Mouse (Mus musculus) E14TG2a.4 (cell line): ENCODE measurements around the gene Runx3.
A peak's percentile ranks its signal among the peaks of the same experiment; 100 is the strongest.

Experiments
- H3K27me3 ChIP-seq: 2 replicates; pipeline ENCODE4 v1.6.1; 2014; ENCODE audit warnings: low read length, control low read depth; ENCODE audit not compliant: insufficient read depth
- H3K36me3 ChIP-seq: 2 replicates; pipeline ENCODE4 v1.6.1; 2014; ENCODE audit warnings: low read length, control low read depth; ENCODE audit not compliant: insufficient read depth
- H3K4me1 ChIP-seq: replicated peaks from 2 replicates; pipeline ENCODE4 v1.6.1; 2014; ENCODE audit warnings: low read depth, low read length, control low read depth
- H3K4me3 ChIP-seq: replicated peaks from 2 replicates; pipeline ENCODE4 v1.5.1; 2014; ENCODE audit warnings: mild to moderate bottlenecking, low read length
- H3K9me3 ChIP-seq: 2 replicates; pipeline ENCODE4 v1.6.1; 2014; ENCODE audit warnings: low read length, control low read depth
- CTCF ChIP-seq: conservative IDR thresholded peaks from 2 replicates; pipeline ENCODE4 v1.5.1; 2014; ENCODE audit warnings: low read length
- NANOG ChIP-seq: IDR thresholded peaks from 2 replicates; pipeline ENCODE4 v1.6.1; 2014; ENCODE audit warnings: borderline replicate concordance, low read length, mixed read lengths
- POU5F1 ChIP-seq: IDR thresholded peaks from 2 replicates; pipeline ENCODE4 v1.6.1; 2014; ENCODE audit warnings: low read length, borderline replicate concordance

The Runx3 gene

DNA sequence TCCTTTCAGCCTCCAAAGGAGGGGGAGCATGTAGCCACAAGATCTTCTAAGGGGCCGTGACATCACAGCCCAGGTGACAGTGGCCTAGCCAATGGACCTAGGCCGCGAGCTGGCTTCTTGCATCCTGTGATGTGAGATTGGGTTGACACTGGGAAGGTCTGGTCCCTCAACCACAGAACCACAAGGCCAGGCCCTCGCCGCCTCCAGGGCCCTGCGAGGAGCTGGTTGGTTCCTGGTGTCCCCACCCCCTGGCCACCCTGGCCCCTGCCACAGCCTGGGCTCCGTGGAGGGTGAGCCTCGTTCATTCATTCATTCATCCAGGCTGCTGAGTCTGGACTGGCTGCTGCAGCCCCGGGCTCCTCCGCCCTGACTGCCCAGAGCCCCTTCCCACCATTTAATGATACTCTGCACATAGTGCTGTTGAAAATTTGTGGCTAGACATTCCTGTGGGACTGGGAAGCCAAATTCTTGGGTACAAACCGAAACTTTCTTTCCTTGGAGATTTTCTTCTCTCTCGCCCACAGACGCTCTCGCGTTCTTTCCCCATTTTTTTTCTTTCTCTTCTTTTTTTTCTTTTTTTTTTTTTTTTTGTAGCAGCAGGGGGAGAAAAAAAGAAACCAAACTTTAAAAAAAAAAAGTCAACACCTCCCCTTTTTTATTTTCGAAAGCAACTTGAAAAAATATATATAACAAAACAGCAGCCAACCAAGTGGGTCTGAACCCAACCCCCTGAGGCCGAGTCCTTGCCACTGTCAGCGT is at the start of gene Runx3:
Runx3 (plus strand) TSS at position 311 of the 759 bp plus-strand sequence.
- Histone ChIP-seq H3K36me3 (no peaks in the 10 kb centered on the region), H3K27me3 (peaks cover 5% of the 10 kb centered on the region; the same call in 1 of the 2 replicates), H3K4me1 (peaks cover 45% of the 10 kb centered on the region), H3K9me3 (no peaks in the 10 kb centered on the region), H3K4me3 (peak within 1 kb of the TSS; percentile 32; the same call in 1 of the 2 replicates)
- TF ChIP-seq CTCF: no peak

- Histone ChIP-seq H3K9me3 (no peaks in the 10 kb centered on the region), H3K27me3 (no peaks in the 10 kb centered on the region), H3K36me3 (no peaks in the 10 kb centered on the region), H3K4me1 (peaks cover 21% of the 10 kb centered on the region), H3K4me3 (no peak overlapping the region)
- TF ChIP-seq NANOG (no peak), CTCF (no peak), POU5F1 (no peak)
Measured at GRCm38 (mm10) chr4:135072671-135073070, 47.8 kb upstream of the Runx3 start.

DNA sequence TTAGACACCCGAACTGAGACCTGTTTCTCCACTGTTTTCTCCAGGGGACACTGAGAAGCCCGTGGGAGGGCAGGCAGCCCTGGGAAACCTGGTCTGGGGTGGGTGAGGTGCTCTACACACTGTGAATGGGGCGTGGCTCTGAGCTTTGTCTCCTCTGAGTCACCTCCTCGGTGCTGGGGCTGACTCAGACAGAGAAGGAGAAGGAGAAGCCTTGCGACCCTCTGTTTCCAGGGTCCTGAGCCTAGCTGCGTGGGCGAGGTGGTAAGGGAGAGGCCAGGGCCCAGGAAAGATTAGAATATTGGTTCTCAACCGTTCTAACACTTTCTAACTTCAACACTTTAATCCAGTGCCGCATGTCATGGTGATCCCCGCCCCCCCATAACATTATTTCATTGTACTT is 46.9 kb upstream of the Runx3 start:
- H3K9me3 ChIP-seq: no peaks in the 10 kb centered on the region
- H3K36me3 ChIP-seq: no peaks in the 10 kb centered on the region
- H3K4me1 ChIP-seq: peaks cover 17% of the 10 kb centered on the region
- H3K27me3 ChIP-seq: no peaks in the 10 kb centered on the region
- no peak overlapping the region for H3K4me3 ChIP-seq
- TF ChIP-seq NANOG: no peak
- TF ChIP-seq POU5F1: no peak
- TF ChIP-seq CTCF: no peak

DNA sequence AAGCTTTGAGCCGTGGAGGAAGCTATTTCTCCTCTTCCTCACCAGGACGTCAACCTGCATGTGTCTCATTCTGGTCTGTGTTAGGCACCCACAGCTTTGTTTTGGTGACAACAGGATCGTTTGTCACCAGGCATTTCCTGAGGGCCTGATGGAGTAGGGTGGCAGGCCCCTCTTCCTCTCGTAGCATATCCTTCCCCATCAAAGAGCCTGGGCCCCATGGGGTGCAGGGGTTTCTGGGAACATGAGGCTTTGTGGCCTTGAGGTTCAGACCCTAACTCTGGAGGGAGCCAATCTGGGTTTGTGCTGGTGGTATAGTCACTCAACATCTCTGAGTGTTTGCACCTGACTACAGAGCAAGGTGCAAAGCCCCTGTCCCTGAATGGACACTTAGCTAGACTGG is 45.8 kb upstream of the Runx3 start:
- TF ChIP-seq POU5F1: no peak
- no peak for TF ChIP-seq NANOG
- TF ChIP-seq CTCF: no peak
- Histone ChIP-seq H3K27me3 (no peaks in the 10 kb centered on the region; the same call in 1 of the 2 replicates), H3K4me1 (peaks cover 17% of the 10 kb centered on the region), H3K4me3 (no peak overlapping the region), H3K9me3 (no peaks in the 10 kb centered on the region), H3K36me3 (no peaks in the 10 kb centered on the region)

DNA sequence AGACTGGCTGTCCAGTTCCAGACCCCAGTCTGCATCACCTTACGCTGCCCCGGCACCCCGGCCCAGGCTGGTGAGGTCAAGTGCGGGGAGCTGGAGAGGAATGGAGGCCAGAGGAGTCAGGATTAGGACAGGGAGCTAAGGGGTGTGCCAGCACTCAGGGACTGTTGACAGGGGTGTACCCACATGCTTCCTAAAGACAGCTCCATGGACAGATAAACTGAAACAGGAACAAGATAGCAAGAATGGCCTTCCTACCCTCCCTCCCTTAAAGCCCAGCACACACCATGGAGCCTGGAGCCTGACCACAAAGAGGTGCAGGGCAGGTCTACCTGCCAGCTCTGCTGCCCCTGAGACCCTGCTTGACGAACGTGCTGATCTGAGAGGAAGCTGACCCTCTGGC is 45.1 kb upstream of the Runx3 start:
- H3K36me3 ChIP-seq: no peaks in the 10 kb centered on the region
- TF ChIP-seq POU5F1 (no peak), NANOG (no peak), CTCF (no peak)
- H3K4me3 ChIP-seq: no peak overlapping the region
- H3K9me3 ChIP-seq: no peaks in the 10 kb centered on the region
- no peaks in the 10 kb centered on the region; the same call in 1 of the 2 replicates for H3K27me3 ChIP-seq
- peaks cover 18% of the 10 kb centered on the region for H3K4me1 ChIP-seq

- Histone ChIP-seq H3K36me3 (no peaks in the 10 kb centered on the region), H3K4me3 (no peak overlapping the region), H3K9me3 (no peaks in the 10 kb centered on the region), H3K4me1 (peaks cover 23% of the 10 kb centered on the region), H3K27me3 (no peaks in the 10 kb centered on the region; the same call in none of the 2 replicates)
- no peak for TF ChIP-seq POU5F1
- no peak for TF ChIP-seq CTCF
- no peak for TF ChIP-seq NANOG
Measured at GRCm38 (mm10) chr4:135076611-135077010, 43.8 kb upstream of the Runx3 start.

DNA sequence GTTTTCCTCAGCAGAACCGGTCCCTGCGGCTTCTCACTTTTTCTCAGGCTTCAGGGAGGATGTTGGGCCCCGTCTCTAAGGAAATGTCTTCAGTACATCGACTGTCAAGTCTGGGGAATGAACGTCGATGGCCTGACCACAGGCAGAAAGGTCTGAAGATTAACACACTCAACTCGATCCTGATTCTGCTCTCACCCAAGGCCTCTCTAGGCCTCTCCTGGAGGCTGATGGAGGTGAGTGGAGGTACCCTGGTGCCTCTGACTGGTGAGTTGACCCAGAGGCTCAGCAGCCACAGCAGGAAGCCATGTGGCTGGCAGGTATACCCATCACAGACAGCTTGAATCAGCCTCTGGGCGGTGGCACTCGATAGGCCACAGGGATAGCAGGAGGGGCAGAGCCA is 43.3 kb upstream of the Runx3 start:
- no peaks in the 10 kb centered on the region for H3K9me3 ChIP-seq
- TF ChIP-seq CTCF (no peak), NANOG (no peak), POU5F1 (no peak)
- H3K4me1 ChIP-seq: peaks cover 23% of the 10 kb centered on the region
- H3K36me3 ChIP-seq: no peaks in the 10 kb centered on the region
- H3K27me3 ChIP-seq: peaks cover 3% of the 10 kb centered on the region
- H3K4me3 ChIP-seq: no peak overlapping the region

DNA sequence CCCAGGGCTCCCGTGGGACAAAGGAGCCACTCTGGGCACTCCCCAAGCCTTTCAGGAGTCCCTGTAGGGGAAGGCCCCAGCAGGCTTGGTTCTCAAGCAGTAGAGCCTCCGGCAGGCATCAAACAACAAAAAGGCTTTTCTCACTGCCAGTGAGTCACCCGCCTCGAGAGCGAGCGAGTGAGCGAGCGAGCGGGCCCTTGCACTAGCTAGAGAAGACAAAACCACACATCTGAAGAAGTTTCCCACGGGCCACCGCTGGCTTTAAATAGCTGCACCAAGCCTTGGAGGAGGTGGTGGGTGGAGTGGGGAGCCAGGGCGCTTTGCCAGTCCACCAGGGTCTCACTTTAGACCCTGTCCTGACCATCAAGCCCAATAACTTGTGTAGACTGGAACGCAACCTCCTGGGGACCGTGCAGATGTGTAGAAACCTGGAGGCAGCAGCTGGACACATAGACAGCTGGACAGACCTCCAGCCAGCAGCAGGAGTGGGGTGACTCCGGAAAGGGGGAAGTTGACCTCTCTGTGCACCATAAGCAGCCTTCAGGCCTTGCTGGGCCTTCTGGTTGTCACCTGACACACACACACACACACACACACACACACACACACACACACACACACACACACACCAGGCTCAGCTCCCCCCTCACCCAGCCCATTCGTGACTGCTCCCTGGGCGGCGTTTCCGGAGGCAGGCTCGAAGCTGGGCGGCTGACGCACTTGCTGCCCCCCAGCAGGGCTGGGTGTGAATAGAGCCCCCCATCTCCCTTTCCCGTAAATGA is 40.4 kb upstream of the Runx3 start:
- H3K27me3 ChIP-seq: peaks cover 5% of the 10 kb centered on the region
- TF ChIP-seq CTCF: no peak
- no peak for TF ChIP-seq NANOG
- no peak for TF ChIP-seq POU5F1
- no peaks in the 10 kb centered on the region for H3K9me3 ChIP-seq
- peak overlapping the region; percentile 10; the same call in 1 of the 2 replicates for H3K4me3 ChIP-seq
- peaks cover 14% of the 10 kb centered on the region for H3K4me1 ChIP-seq
- no peaks in the 10 kb centered on the region for H3K36me3 ChIP-seq

GRCm38 (mm10) chr4:135080641-135080920 is 39.9 kb upstream of the Runx3 start:
- no peaks in the 10 kb centered on the region for H3K36me3 ChIP-seq
- peaks cover 16% of the 10 kb centered on the region for H3K4me1 ChIP-seq
- H3K9me3 ChIP-seq: no peaks in the 10 kb centered on the region
- H3K4me3 ChIP-seq: no peak overlapping the region
- peaks cover 8% of the 10 kb centered on the region for H3K27me3 ChIP-seq
- TF ChIP-seq CTCF: no peak
